Mouse (Mus musculus) cerebellum, adult 11-12 months (tissue): ENCODE data around the gene Pkp1.

Experiments
- DNase-seq: peaks from one replicate; pipeline ENCODE4 v3.0.0; 2022

Gene Pkp1

DNA sequence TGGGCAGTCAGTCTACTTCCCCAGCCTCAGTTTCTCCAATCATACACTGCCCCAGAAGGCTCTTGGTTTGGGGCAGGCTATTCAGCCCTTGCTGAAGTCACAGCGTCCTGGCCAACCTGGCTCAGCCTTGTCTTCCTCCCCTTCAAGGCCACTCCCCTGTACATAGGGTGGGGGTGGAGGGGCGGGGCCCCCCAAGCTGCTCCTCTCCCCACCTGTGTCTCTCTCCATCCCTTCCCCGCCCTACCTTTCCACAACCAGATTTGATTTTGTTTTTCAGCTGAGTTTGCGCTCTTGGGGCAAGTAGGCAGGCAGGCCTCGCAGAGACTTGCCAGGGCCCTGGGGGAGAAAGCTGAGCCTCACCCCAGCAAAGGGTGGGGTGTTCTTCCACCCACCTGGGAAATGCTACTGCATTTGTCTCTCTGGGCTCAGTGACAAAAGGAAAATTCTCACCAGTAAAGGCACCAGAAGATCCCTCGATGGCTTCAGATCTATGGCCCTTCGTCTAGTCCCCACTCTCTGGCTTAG, 19.0 kb downstream of the Pkp1 start:
- no peak for DNase-seq

- no peak for DNase-seq
Observed at GRCm38 (mm10) chr1:135899295-135899694, 19.7 kb downstream of the Pkp1 start.

- no peak for DNase-seq
Observed at GRCm38 (mm10) chr1:135895367-135895766, 23.6 kb downstream of the Pkp1 start.

DNA sequence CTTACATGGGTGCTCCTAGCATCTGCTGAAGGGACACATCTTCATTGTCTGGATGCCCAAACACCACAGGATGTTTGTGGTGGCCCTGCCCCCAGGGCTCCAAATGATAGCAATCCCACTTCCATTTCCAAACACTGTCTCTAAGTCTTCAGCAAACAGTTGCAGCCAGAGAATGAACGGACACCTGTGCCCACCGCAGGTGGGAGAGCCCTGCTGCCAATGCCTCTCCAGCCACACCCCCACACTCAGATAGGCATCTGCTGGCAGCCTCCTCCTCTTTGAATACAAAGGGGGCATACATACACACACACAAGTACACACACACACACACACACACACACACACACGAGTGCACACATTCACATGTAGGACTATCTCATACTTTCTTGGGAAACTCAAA, 25.6 kb downstream of the Pkp1 start:
- peak; percentile 33 for DNase-seq

DNA sequence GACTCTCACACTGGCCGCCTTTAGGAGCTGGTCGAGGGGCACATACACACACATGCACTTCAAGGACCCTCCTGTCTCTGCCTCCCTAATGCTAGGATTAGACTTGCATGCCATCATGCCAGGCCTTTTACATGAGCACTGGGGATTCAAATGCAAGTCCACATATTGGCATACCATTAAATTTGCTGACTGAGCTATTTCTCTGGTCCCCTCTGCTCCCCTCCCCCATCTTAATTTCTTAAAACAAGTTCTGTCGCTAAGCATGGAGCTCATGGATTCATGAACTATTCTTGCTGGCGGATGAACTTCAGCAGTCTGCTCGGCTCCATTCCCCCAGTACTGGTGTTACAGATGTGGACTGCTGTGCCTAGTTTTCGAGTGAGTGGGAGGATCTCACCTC, 26.2 kb downstream of the Pkp1 start:
- DNase-seq: no peak

GRCm38 (mm10) chr1:135892233-135892632, 26.8 kb downstream of the Pkp1 start:
- no peak for DNase-seq

- no peak for DNase-seq
Observed at GRCm38 (mm10) chr1:135891424-135892216, 27.4 kb downstream of the Pkp1 start.

- no peak for DNase-seq
Observed at GRCm38 (mm10) chr1:135889461-135890185, 29.4 kb downstream of the Pkp1 start.

GRCm38 (mm10) chr1:135882385-135883109, 36.5 kb downstream of the Pkp1 start:
- DNase-seq: peak; percentile 11

DNA sequence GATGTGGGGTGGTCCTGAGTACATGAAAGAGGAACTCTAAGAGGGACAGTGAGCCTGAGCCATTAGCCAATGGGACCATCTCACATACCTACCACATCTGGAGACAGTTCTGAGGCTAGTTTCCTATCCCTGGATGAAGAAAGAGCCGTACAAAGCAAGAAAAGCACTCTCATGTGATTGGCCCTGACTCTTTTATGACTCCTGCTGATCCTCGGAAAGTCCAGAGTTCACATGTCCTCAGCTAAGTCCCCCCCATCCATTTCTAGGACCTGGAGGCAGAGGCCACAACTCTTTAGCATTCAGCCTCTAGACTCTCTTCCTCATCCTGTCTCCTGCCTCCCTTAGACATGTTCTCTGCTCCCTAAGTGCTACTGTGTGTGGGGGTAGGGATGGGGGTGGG, 41.8 kb downstream of the Pkp1 start:
- DNase-seq: no peak

GRCm38 (mm10) chr1:135872991-135873390, 46.0 kb downstream of the Pkp1 start:
- DNase-seq: no peak

DNA sequence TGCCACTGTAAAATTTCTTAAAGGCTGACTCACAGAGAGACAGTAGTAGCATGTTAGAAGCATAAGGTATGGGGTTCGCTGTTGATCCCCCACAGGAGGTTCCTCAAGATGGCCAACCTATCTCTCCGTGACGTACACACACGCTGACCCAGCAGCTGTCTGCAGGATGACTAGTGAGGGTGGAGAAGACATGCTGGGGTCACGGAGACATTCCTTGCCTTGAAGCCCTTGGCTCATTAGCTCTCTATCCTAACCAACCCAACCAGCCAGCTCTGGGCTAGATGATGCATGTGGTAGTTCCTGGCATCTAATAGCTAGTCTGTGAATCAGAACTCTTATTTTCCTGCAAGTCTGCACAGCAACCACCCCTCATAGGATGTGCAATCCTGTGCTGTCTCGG, 50.4 kb downstream of the Pkp1 start:
- no peak for DNase-seq

- peak; percentile 60 for DNase-seq
Observed at GRCm38 (mm10) chr1:135865518-135866194, 53.4 kb downstream of the Pkp1 start.

- no peak for DNase-seq
Observed at GRCm38 (mm10) chr1:135864830-135865229, 54.2 kb downstream of the Pkp1 start.

GRCm38 (mm10) chr1:135863786-135864335, 55.1 kb downstream of the Pkp1 start:
- DNase-seq: no peak

DNA sequence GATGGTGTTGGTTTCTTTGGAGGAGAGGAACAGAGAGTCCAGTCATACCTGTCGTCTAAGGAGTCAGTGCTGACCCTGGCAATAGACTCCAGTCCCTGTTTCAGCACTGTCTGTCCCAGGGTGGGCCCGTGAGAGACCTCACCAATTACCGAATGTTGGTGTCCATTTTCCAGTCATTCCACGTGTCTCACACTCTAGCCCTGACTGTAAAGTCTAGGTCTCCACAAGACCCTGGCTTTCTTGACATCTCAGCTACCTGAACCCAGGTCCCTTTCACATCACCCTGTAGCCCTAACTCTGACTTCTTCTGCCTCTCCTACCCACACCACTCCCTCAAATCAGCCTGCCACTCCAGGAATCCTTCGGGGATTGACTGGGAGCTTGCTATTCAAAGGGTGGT, 56.4 kb downstream of the Pkp1 start:
- DNase-seq: no peak

GRCm38 (mm10) chr1:135861980-135862552, 56.9 kb downstream of the Pkp1 start:
- DNase-seq: no peak

DNA sequence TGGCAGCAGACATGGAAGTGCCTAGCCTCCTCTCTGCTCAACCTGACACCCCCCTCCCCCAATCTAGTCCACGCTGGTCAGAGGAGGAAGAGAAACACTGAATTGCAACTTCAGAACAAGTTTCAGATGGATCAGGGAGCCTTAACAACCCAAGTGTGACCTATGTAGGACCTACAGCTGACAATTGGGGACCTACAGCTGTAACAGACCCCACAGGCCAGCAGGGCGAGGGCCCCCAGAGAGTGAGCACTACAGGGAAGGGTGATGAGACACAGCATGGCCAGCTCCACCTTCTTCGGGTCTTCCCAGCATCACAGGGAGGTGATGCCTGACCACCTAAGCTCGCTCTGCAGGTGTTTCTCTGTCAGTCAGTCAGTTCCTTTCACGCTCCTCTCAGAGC, 57.9 kb downstream of the Pkp1 start:
- no peak for DNase-seq

DNA sequence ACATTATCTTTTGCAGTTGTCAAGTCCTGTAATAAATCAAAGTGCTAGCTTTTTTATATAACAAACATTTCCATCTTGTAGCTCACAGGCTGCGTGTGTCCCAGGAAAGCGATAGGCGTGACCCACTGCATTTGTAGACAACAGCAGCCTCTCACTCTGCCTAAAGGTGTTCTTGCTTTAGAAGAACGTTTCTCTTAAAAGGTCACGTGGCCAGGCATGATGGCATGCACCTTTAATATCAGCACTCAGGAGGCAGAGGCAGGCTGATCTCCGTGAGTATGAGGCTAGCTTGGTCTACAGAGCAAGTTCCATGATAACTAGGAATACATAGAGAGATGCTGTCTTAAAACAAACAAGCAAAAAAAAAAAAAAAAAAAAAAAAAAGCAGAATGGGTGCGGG, 60.5 kb downstream of the Pkp1 start:
- no peak for DNase-seq

GRCm38 (mm10) chr1:135857137-135857775, 61.8 kb downstream of the Pkp1 start:
- no peak for DNase-seq

DNA sequence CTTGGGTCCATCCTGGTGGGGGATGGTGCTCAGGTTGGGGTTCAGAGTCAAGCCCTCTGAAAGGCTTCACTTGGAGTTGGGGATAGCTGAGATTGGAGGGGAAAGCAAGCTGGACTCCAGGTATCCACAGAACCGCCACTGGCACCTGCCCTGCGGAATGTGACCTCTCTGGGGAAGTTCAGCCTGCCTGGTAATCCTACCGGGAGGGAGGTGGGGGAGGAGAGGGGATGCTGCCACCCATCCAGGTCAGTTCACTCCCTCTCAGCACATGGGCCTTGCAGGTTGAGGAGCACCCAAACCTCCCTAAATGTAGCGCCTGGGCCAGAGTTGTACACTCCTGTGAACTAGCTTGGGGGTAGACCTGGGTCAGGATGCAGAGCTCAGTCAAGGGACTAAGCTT, 62.9 kb downstream of the Pkp1 start:
- DNase-seq: no peak

- no peak for DNase-seq
Observed at GRCm38 (mm10) chr1:135855344-135855687, 63.7 kb downstream of the Pkp1 start.
